Mouse (Mus musculus) kidney, embryonic 14.5 days (tissue): ENCODE measurements at regions not wholly inside any gene's neighbourhood (a gene's known extent, or its start where the extent isn't known, plus 50 kb on each side); places are given as distances from the start of the nearest gene placed in this dataset.

ENCODE experiments used
- ATAC-seq: fragments of 200-750 bp; cut with Nextera tagmentation; 2 replicates; pipeline ENCODE4 v1.8.0; 2017; ENCODE audit warnings: moderate number of reproducible peaks, mild to moderate bottlenecking, moderate TSS enrichment, moderate library complexity; ENCODE audit not compliant: low FRiP score, low TSS enrichment
- H3K27ac ChIP-seq: fragments of 300-500 bp; sonication (generic); 2 replicates; pipeline ENCODE4 v1.5.1; 2014; ENCODE audit warnings: low read depth, mild to moderate bottlenecking, low read length, moderate library complexity, mixed read lengths
- H3K27me3 ChIP-seq: fragments of 300-500 bp; sonication (generic); 2 replicates; pipeline ENCODE4 v1.6.1; 2014; ENCODE audit warnings: mild to moderate bottlenecking, low read length; ENCODE audit not compliant: control insufficient read depth, insufficient read depth
- H3K36me3 ChIP-seq: fragments of 300-500 bp; sonication (generic); 2 replicates; pipeline ENCODE4 v1.6.1; 2014; ENCODE audit warnings: low read length, mixed read lengths; ENCODE audit not compliant: control insufficient read depth, insufficient read depth
- H3K4me1 ChIP-seq: fragments of 300-500 bp; sonication (generic); 2 replicates; pipeline ENCODE4 v1.6.1; 2014; ENCODE audit warnings: low read length, mixed read lengths; ENCODE audit not compliant: control insufficient read depth, insufficient read depth
- H3K4me2 ChIP-seq: fragments of 300-500 bp; sonication (generic); replicated peaks from 2 replicates; pipeline ENCODE4 v1.6.1; 2014; ENCODE audit warnings: low read depth, mild to moderate bottlenecking, low read length
- H3K4me3 ChIP-seq: fragments of 300-500 bp; sonication (generic); 2 replicates; pipeline ENCODE4 v1.5.1; 2014; ENCODE audit warnings: mild to moderate bottlenecking, low read length
- H3K9ac ChIP-seq: fragments of 300-500 bp; sonication (generic); 2 replicates; pipeline ENCODE4 v1.6.1; 2014; ENCODE audit warnings: low read depth, mild to moderate bottlenecking, low read length, moderate library complexity
- H3K9me3 ChIP-seq: fragments of 300-500 bp; sonication (generic); 2 replicates; pipeline ENCODE4 v1.6.1; 2016; ENCODE audit warnings: low read length; ENCODE audit not compliant: control insufficient read depth
- WGBS: fragments of 180-500 bp; shearing (Covaris S2); extraction: QIAGEN DNeasy Blood & Tissue Kit; methylation state at CpG from one replicate; pipeline ENCODE4 v1.1.7; 2014; 5-methylcytosine and 5-hydroxymethylcytosine counted together

DNA sequence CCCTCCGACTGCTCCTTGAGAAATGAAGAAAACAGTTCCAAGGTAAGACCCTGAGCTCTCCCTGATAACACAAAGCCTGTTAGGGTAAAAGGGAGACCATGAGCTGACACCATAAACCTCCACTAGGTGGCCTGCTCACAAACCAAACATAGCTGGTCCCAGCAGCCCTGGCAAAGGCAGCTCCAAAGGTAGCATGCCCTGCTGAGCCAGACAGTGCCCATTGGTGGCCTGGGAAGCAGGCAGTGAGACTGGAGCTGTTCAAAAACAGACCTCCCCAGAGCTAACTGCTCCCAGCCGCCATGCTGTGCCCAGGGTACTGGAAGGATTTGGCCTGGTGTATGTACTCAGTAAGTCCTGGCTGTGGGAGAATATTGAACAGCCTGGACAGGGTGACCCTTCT, 117.1 kb upstream of the Srsf6 start:
- H3K4me1 ChIP-seq, result no peaks in the 10 kb centered on the region
- no peaks in the 10 kb centered on the region for H3K27me3 ChIP-seq
- 53% methylated on average over 2 of the region's 2 CpGs for WGBS
- no peak overlapping the region for H3K27ac ChIP-seq
- 0 out of 2 replicates have a peak, but pooled peaks have one; percentile 46 for ATAC-seq
- H3K4me2 ChIP-seq, result no peak overlapping the region
- no peak overlapping the region for H3K9ac ChIP-seq
- no peaks in the 10 kb centered on the region for H3K36me3 ChIP-seq
- no peak overlapping the region for H3K4me3 ChIP-seq
- no peaks in the 10 kb centered on the region for H3K9me3 ChIP-seq

DNA sequence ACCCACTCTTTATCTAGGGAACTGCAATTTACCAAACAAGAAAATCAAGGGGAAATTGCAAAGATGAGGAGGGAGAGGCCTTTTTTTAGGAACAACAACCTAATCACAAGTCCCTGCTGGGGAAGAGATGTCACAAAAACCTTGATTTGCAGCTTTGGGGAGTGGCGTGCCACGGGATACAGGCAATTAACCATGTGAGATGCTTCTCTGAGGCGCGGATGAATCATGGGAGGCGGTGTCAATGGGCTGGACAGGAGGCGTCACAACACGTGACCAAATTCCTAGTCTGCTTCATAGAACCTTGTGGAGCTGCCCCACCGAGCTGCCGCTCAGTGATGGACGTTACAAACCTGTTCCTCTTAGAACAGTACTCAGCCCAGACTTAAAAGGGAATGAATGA, 123.6 kb upstream of the Srsf6 start:
- no peaks in the 10 kb centered on the region for H3K36me3 ChIP-seq
- H3K4me1 ChIP-seq, result no peaks in the 10 kb centered on the region
- H3K9me3 ChIP-seq, result no peaks in the 10 kb centered on the region
- H3K27ac ChIP-seq, result no peak overlapping the region
- no peak overlapping the region for H3K4me3 ChIP-seq
- H3K4me2 ChIP-seq, result no peak overlapping the region
- 42% methylated on average over 10 of the region's 10 CpGs for WGBS
- 0 out of 2 replicates have a peak, but pooled peaks have one; percentile 20 for ATAC-seq
- H3K9ac ChIP-seq, result no peak overlapping the region
- H3K27me3 ChIP-seq, result no peaks in the 10 kb centered on the region

DNA sequence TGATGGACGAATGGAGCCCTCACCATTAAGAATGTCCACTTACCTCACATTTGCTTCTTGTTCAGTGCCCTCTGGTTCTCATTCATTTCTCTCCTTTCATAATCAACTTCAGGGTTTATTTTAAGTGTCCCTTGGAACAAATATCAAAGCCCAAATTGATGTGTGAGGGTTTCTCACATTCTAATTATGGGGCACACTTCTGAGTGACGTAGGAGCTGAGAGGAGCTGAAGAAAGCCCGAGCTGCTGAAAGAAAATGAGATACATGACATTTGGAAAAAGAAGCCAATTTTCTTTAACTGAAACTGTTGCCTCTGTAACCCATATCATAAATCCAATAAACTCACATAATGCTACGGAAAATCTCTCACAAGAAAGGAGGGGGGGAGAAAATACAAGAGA, 134.8 kb upstream of the Srsf6 start:
- no peak overlapping the region for H3K4me2 ChIP-seq
- H3K27ac ChIP-seq, result no peak overlapping the region
- no peaks in the 10 kb centered on the region for H3K4me1 ChIP-seq
- H3K9me3 ChIP-seq, result no peaks in the 10 kb centered on the region
- WGBS, result 74% methylated on average over 4 of the region's 4 CpGs
- no peaks in the 10 kb centered on the region for H3K27me3 ChIP-seq
- no peak overlapping the region for H3K9ac ChIP-seq
- no peak overlapping the region for H3K4me3 ChIP-seq
- no peaks in the 10 kb centered on the region for H3K36me3 ChIP-seq
- ATAC-seq, result no peak

DNA sequence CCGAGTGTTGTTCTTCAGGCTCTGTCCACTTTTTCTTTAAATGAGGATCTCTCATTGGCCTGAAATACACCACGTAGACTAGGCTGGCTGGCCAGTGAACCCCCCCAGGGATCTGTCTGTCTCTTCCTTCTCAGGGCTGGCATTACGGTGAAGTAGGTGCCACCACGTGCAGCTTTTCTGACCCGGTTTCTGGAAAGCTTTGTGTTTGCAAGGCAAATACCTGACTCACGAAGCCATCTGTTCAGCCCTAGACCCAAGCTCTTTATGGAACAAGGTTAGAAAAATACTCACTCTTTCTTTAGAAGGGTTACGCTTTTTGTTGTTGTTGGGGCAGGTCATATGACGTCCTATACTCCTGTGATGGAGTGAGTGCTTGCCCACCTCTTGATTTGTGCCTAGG, 133.3 kb upstream of the Ptprt start:
- WGBS, result 88% methylated on average over 8 of the region's 8 CpGs
- Histone ChIP-seq H3K36me3 (no peaks in the 10 kb centered on the region), H3K4me1 (no peaks in the 10 kb centered on the region), H3K4me3 (no peak overlapping the region), H3K4me2 (no peak overlapping the region), H3K9ac (no peak overlapping the region), H3K9me3 (no peaks in the 10 kb centered on the region), H3K27ac (no peak overlapping the region), H3K27me3 (no peaks in the 10 kb centered on the region)
- ATAC-seq, result no peak

DNA sequence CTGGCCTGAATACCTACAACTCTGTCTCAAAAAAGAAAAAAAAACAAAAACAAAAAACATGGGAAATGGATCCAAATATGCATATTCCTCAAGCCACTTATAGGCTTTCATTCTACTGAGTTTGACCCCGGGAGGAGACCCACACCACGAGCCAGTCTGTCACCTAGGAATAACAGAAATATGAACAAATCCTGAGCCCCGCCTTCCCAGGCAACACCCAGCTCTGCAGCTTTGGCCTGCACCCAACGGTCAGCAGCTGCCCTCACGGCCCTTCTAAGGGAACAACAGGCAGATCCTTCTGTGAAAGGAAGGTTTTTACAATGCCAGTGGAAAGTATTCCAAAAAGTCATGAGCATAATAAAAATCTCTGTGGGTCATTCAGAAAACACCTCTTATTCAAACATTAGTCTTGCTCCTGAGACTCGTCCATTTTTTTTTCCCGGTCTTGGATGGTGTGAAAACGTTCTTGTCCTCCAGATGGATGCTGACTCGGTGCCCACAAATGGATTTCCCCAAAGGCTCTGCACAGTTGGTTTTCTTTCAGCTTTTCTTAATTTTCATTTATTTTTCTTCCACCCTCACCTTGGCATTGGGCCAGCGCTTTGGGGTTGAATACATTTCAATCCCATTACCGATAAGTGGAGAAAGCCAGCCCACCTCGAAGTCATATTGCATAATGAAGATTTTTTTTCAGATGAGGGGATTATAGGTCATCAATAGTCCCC, 130.6 kb upstream of the Ptprt start:
- H3K27me3 ChIP-seq, result no peaks in the 10 kb centered on the region
- H3K27ac ChIP-seq, result no peak overlapping the region
- 73% methylated on average over 12 of the region's 12 CpGs for WGBS
- H3K9ac ChIP-seq, result no peak overlapping the region
- no peaks in the 10 kb centered on the region for H3K36me3 ChIP-seq
- H3K9me3 ChIP-seq, result no peaks in the 10 kb centered on the region
- ATAC-seq, result no peak
- no peak overlapping the region for H3K4me3 ChIP-seq
- H3K4me1 ChIP-seq, result no peaks in the 10 kb centered on the region
- no peak overlapping the region for H3K4me2 ChIP-seq

DNA sequence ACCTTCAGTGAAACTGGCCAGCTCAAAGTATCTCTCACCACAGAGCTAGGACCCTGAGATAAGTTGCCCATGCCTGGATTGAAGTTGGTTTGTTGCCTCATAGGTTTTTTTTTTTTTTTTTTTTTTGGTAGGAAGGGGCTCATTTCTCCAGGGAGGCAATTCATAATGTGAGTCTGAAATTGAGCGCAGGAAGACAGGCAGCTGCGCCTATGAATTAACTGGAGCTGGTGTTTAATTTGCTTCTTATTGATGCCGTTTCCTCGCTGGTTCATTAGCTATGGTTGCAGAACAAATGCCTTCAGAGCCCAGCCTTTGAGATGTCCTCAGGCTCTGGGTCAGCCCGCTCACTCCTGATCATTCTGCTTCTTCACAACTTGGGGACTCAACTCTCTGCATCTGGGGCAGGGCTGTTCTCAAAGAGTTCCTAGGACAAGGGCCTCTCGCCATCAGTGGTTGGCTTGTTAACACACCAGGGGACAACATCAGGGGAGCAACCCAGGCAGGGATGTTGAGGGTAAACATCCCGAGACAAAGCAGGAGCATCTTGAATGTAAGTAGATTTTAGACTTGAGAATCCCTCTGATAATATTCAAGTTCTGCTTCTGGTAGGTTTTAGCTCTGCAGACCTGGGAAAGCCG, 123.3 kb upstream of the Ptprt start:
- no peaks in the 10 kb centered on the region for H3K27me3 ChIP-seq
- no peaks in the 10 kb centered on the region for H3K36me3 ChIP-seq
- WGBS, result 80% methylated on average over 8 of the region's 8 CpGs
- no peak overlapping the region for H3K4me3 ChIP-seq
- no peak overlapping the region for H3K4me2 ChIP-seq
- ATAC-seq, result no peak
- no peak overlapping the region for H3K27ac ChIP-seq
- H3K9me3 ChIP-seq, result no peaks in the 10 kb centered on the region
- H3K9ac ChIP-seq, result no peak overlapping the region
- H3K4me1 ChIP-seq, result no peaks in the 10 kb centered on the region

DNA sequence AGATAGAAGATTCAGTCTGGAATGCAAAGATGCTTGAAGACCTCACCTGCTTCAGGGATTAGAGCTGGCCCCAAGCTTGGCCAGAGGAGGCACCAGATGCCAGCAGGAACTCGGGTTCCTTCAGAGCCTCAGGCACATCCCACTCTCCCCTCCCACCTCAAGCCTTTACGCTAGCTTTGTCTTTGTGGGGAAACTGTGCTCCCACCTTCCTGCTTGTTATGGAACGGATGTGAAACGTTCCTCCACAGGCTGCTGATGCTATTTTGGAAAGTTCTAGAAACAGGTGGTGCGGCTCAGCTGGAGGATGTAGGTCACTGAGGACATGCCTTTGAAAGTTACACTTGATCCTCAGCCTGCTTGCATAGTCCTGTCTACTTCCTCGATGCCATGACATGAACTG, 120.7 kb upstream of the Ptprt start:
- Histone ChIP-seq H3K9ac (no peak overlapping the region), H3K27ac (no peak overlapping the region), H3K4me2 (no peak overlapping the region), H3K36me3 (no peaks in the 10 kb centered on the region), H3K27me3 (no peaks in the 10 kb centered on the region), H3K4me1 (no peaks in the 10 kb centered on the region), H3K9me3 (no peaks in the 10 kb centered on the region), H3K4me3 (no peak overlapping the region)
- no peak for ATAC-seq
- WGBS, result 73% methylated on average over 6 of the region's 6 CpGs

DNA sequence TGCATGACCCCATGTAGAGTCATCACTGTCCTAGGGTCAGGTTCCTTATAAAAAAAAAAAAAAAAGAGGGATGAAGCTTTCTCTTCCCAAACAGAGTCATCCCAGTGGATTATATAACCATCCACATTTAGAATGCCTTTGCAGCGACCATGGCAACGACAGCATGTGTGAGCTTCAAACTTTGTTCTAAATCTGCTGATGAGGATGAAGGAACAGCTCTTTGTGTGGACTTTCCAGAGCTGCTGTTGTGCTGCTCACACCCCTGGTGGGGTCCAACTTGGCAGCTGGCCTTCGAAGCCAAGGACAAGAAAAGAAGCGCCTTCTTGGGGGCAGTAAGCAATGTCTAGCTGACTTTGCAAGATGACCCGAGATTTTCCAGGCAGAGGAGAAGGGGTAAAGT, 115.6 kb upstream of the Ptprt start:
- Histone ChIP-seq H3K9me3 (no peaks in the 10 kb centered on the region), H3K36me3 (no peaks in the 10 kb centered on the region), H3K27me3 (no peaks in the 10 kb centered on the region), H3K27ac (no peak overlapping the region), H3K4me2 (no peak overlapping the region), H3K4me3 (no peak overlapping the region), H3K9ac (no peak overlapping the region), H3K4me1 (no peaks in the 10 kb centered on the region)
- no peak for ATAC-seq
- WGBS, result 82% methylated on average over 5 of the region's 5 CpGs

DNA sequence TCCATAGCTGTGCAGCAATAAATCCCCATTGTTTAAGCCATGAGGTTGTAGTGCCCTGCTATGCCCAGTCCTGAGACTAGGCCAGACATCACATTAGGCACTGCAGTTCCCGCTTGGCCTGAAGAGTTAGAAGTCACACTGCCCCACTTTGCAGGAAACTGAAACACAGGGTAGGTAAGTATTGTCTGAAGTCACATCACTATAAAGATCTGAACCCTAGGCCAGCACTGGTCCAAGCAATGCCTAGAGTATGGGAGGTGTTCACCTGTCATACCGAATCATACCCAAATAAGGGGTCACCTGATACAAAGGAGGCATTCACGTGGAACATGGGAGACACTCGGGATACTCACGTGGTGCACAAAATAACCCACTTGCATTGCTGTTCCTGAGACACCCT, 111.6 kb upstream of the Ptprt start:
- H3K27me3 ChIP-seq, result no peaks in the 10 kb centered on the region
- ATAC-seq, result no peak
- no peaks in the 10 kb centered on the region for H3K4me1 ChIP-seq
- no peaks in the 10 kb centered on the region for H3K36me3 ChIP-seq
- H3K4me2 ChIP-seq, result no peak overlapping the region
- H3K9ac ChIP-seq, result no peak overlapping the region
- 86% methylated on average over 5 of the region's 5 CpGs for WGBS
- no peaks in the 10 kb centered on the region for H3K9me3 ChIP-seq
- H3K4me3 ChIP-seq, result no peak overlapping the region
- H3K27ac ChIP-seq, result no peak overlapping the region
